Mouse (Mus musculus): ENCODE measurements around the gene Rab31.
A peak's percentile ranks its signal among the peaks of the same experiment; 100 is the strongest.

The Rab31 gene

DNA sequence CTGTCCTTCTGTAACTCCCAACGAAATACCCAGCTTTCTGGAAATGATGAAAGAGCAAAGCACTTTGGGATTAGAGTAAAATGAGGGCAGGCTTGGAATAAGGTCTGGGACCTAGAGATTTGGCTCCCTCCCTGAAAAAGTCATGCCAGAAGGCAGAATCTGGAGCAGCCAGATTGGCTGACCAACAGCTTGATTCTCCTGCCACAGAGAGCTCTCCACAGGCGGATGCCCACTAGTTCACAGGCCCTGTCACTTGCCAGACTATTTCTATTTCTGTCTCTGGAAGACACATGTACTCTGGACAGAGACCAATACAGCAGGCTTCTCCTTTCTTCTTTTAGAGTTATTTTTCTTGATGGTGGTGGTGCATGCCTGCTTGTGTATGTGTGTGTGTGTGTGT lies 88.8 kb downstream of the Rab31 start:
- Histone ChIP-seq H3K27me3 (ENCODE audit: control insufficient read depth, insufficient read depth, low read length, poor library complexity, severe bottlenecking) (no peaks in the 10 kb centered on the region), H3K36me3 (ENCODE audit: control insufficient read depth, insufficient read depth, low read length, poor library complexity, severe bottlenecking) (no peaks in the 10 kb centered on the region)
- DNase-seq (ENCODE audit: low read depth, low spot score): no peak

GRCm38 (mm10) chr17:65683316-65683715 lies 89.2 kb downstream of the Rab31 start:
- Histone ChIP-seq H3K27me3 (ENCODE audit: control insufficient read depth, insufficient read depth, low read length, poor library complexity, severe bottlenecking) (no peaks in the 10 kb centered on the region), H3K36me3 (ENCODE audit: control insufficient read depth, insufficient read depth, low read length, poor library complexity, severe bottlenecking) (no peaks in the 10 kb centered on the region)
- no peak for DNase-seq (ENCODE audit: low read depth, low spot score)

- no peak for DNase-seq (ENCODE audit: low read depth, low spot score)
- Histone ChIP-seq H3K27me3 (ENCODE audit: control insufficient read depth, insufficient read depth, low read length, poor library complexity, severe bottlenecking) (no peaks in the 10 kb centered on the region), H3K36me3 (ENCODE audit: control insufficient read depth, insufficient read depth, low read length, poor library complexity, severe bottlenecking) (no peaks in the 10 kb centered on the region)
These were observed 90.4 kb downstream of the Rab31 start for GRCm38 (mm10) chr17:65682071-65682680.

GRCm38 (mm10) chr17:65681516-65681915 lies 91.0 kb downstream of the Rab31 start:
- H3K36me3 ChIP-seq (ENCODE audit: control insufficient read depth, insufficient read depth, low read length, poor library complexity, severe bottlenecking): no peaks in the 10 kb centered on the region
- DNase-seq (ENCODE audit: low read depth, low spot score): no peak
- no peaks in the 10 kb centered on the region for H3K27me3 ChIP-seq (ENCODE audit: control insufficient read depth, insufficient read depth, low read length, poor library complexity, severe bottlenecking)

- no peaks in the 10 kb centered on the region for H3K36me3 ChIP-seq (ENCODE audit: control insufficient read depth, insufficient read depth, low read length, poor library complexity, severe bottlenecking)
- H3K27me3 ChIP-seq (ENCODE audit: control insufficient read depth, insufficient read depth, low read length, poor library complexity, severe bottlenecking): no peaks in the 10 kb centered on the region
- DNase-seq (ENCODE audit: low read depth, low spot score): no peak
These were observed 91.6 kb downstream of the Rab31 start for GRCm38 (mm10) chr17:65680801-65681412.

DNA sequence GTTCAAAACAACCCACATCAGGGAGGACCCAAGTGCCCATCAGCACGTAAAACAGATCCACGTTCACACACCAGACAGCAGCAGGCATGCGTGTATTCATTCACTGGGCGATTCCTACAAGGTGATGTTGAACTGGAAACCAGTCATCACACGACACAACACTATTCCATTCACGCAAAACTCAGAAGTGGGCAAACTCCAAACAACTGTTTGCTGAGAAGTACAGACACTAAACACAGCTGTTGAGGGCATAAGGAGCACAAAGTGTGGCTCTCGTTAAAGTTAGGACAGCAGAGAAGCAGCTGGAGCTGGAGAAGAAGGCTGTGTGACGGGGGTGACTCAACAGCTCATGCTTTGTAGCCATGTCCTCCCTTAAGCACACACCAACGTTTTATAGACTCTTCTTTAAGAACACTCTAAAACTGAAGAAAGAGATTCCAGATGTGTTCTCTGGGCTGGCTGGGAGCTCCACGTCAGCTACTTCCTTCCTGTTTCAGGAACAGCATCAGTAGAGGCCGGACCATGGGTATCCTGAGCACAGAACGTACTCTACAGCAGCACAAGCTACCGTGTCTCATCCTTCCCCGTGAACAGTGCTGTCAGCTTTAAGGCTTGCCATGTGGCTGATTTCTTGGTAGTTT lies 92.6 kb downstream of the Rab31 start:
- DNase-seq (ENCODE audit: low read depth, low spot score): no peak
- Histone ChIP-seq H3K27me3 (ENCODE audit: control insufficient read depth, insufficient read depth, low read length, poor library complexity, severe bottlenecking) (no peaks in the 10 kb centered on the region), H3K36me3 (ENCODE audit: control insufficient read depth, insufficient read depth, low read length, poor library complexity, severe bottlenecking) (no peaks in the 10 kb centered on the region)

- no peaks in the 10 kb centered on the region for H3K36me3 ChIP-seq (ENCODE audit: control insufficient read depth, insufficient read depth, low read length, poor library complexity, severe bottlenecking)
- H3K27me3 ChIP-seq (ENCODE audit: control insufficient read depth, insufficient read depth, low read length, poor library complexity, severe bottlenecking): no peaks in the 10 kb centered on the region
- DNase-seq (ENCODE audit: low read depth, low spot score): peak; percentile 23
These were observed 94.8 kb downstream of the Rab31 start for GRCm38 (mm10) chr17:65677742-65678141.

DNA sequence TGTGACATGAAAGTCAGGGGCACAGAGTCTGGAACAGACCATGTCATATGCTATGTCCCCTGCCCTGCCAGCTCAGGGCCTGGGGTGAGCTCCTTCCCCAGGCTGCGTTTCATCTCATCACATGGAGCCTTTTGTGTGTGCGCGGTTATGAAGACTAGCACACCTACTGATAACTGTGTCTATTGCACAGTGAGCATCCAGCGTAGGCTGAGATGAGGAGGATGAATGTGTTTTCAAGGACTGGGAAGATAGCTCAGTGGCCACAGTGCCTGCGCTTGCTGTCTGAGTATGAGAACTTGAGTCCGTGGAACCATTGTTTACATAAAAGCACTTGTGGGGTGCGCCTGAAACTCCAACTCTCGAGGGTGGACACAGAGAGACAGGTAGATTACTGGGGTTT lies 96.0 kb downstream of the Rab31 start:
- no peak for DNase-seq (ENCODE audit: low read depth, low spot score)
- H3K27me3 ChIP-seq (ENCODE audit: control insufficient read depth, insufficient read depth, low read length, poor library complexity, severe bottlenecking): no peaks in the 10 kb centered on the region
- H3K36me3 ChIP-seq (ENCODE audit: control insufficient read depth, insufficient read depth, low read length, poor library complexity, severe bottlenecking): no peaks in the 10 kb centered on the region

- no peak for DNase-seq (ENCODE audit: low read depth, low spot score)
- H3K27me3 ChIP-seq (ENCODE audit: control insufficient read depth, insufficient read depth, low read length, poor library complexity, severe bottlenecking): no peaks in the 10 kb centered on the region
- H3K36me3 ChIP-seq (ENCODE audit: control insufficient read depth, insufficient read depth, low read length, poor library complexity, severe bottlenecking): no peaks in the 10 kb centered on the region
These were observed 96.6 kb downstream of the Rab31 start for GRCm38 (mm10) chr17:65675985-65676384.

GRCm38 (mm10) chr17:65674710-65675171 lies 97.8 kb downstream of the Rab31 start:
- no peaks in the 10 kb centered on the region for H3K36me3 ChIP-seq (ENCODE audit: control insufficient read depth, insufficient read depth, low read length, poor library complexity, severe bottlenecking)
- peak; percentile 15 for DNase-seq (ENCODE audit: low read depth, low spot score)
- H3K27me3 ChIP-seq (ENCODE audit: control insufficient read depth, insufficient read depth, low read length, poor library complexity, severe bottlenecking): no peaks in the 10 kb centered on the region

DNA sequence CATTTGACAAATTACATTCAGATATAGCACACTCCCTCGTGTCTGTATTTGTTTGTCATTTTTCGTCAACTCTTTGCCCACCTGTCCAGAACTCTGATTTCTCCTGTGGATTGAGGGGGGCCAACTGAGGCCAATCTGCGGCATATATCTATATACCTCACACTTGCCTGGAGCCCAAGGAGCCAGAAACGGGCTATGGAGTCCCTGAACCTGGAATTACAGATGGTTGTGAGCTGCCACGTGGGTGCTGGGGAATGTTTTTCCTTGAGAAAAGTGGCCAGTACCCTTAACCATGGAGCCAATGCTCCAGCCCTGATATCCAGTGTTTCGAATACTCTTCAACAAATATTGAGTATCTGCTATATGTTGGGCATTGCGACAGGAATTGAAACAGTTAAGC lies 99.6 kb downstream of the Rab31 start:
- H3K27me3 ChIP-seq (ENCODE audit: control insufficient read depth, insufficient read depth, low read length, poor library complexity, severe bottlenecking): no peaks in the 10 kb centered on the region
- DNase-seq (ENCODE audit: low read depth, low spot score): no peak
- no peaks in the 10 kb centered on the region for H3K36me3 ChIP-seq (ENCODE audit: control insufficient read depth, insufficient read depth, low read length, poor library complexity, severe bottlenecking)

DNA sequence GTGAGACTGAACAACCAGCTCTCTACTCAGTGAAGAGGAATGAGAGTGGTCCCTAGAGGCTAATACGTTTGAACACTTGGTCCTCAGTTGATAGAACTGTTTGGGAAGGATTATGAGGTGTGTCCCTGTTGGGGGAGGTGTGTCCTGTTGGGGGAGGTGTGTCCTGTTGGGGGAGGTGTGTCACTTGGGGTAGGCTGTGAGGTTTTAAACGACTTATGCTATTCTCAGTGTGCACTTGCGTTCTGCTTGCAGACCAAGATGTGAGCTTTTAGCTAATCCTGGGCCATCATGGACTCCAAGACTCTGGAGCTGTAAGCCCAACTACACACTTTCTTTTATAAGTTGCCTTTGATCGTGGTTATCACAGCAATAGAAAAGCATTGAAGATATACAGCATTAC lies 103.5 kb downstream of the Rab31 start:
- Histone ChIP-seq H3K36me3 (ENCODE audit: control insufficient read depth, insufficient read depth, low read length, poor library complexity, severe bottlenecking) (no peaks in the 10 kb centered on the region), H3K27me3 (ENCODE audit: control insufficient read depth, insufficient read depth, low read length, poor library complexity, severe bottlenecking) (no peaks in the 10 kb centered on the region)
- no peak for DNase-seq (ENCODE audit: low read depth, low spot score)

DNA sequence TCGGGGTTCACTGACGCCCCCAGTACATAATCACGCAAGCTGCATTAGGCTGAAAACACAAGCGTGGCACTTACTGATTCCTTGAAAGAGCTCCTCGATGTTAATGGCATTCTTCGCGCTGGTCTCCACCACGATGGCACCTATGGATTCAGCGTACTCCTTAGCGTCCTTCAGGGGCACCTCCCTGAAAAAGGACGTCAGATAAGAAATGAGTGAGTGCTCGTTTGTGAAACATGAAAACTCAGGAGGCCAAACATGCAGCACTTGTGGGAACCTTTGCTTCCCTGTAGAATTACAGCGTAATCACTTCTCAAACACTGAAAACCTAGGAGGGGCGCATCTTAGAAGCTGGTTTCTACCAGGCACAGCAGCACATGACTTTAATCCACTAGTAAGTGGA lies 104.8 kb downstream of the Rab31 start:
- DNase-seq (ENCODE audit: low read depth, low spot score): no peak
- H3K36me3 ChIP-seq (ENCODE audit: control insufficient read depth, insufficient read depth, low read length, poor library complexity, severe bottlenecking): no peaks in the 10 kb centered on the region
- H3K27me3 ChIP-seq (ENCODE audit: control insufficient read depth, insufficient read depth, low read length, poor library complexity, severe bottlenecking): no peaks in the 10 kb centered on the region

DNA sequence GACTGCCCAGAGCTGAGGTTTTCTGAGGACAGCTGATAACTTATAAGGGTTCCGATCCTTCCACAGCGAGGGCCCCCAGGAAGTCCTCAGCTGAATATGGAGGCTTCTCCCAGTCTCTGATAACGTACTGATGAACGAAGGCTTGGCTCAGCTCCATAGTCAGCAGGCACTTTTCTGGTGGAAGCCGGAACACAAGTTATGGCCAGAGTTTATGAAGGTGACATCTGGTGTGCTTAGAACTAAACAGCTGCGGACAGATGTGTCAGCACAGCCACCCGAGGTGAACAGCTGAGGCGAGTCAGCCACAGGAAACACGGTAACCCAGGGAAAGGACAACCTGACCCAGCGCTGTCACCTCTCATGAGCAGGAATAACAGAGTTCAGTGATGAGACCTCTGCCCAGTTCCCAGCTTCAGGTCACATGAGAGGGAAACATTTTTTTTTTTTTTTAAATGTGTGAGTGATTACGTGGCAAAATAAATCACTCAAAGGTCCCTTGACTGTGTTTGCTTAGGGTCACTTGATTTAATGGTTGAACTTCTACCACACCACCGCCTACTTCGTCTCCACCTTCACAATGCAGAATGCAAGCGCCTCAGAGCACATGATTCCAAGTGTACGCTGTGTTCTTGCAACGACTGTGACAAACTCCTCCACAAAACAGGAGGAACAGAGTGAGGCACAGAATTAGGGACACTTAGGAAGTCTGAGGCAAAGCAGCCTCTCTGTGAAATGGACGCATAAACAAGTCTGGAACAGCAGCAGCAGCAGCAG lies 106.0 kb downstream of the Rab31 start:
- no peaks in the 10 kb centered on the region for H3K36me3 ChIP-seq (ENCODE audit: control insufficient read depth, insufficient read depth, low read length, poor library complexity, severe bottlenecking)
- no peak for DNase-seq (ENCODE audit: low read depth, low spot score)
- no peaks in the 10 kb centered on the region for H3K27me3 ChIP-seq (ENCODE audit: control insufficient read depth, insufficient read depth, low read length, poor library complexity, severe bottlenecking)

Data from splenic B cell, adult 2 months (primary cell).